Mouse (Mus musculus): ENCODE results near the gene Klhl29. TPM values are rescaled to one million over a fixed set of nuclear protein-coding genes. Genes with fewer than 3 reads are reported as not detected.

Klhl29 gene
- polyA plus RNA-seq, 1 experiment from 2014 or later: 0.02 TPM

- Histone ChIP-seq H3K9me3 (replicated peaks; ENCODE audit: control insufficient read depth, low read length) (no peaks in the 10 kb centered on the region), H3K9ac (ENCODE audit: low read depth, low read length) (no peak overlapping the region), H3K4me3 (ENCODE audit: low read depth, low read length) (no peak overlapping the region), H3K27ac (ENCODE audit: low read length) (no peak overlapping the region), H3K4me2 (ENCODE audit: low read depth, low read length) (no peak overlapping the region), H3K27me3 (ENCODE audit: control insufficient read depth, insufficient read depth, low read depth, low read length) (no peaks in the 10 kb centered on the region), H3K4me1 (ENCODE audit: control insufficient read depth, low read depth, low read length) (no peaks in the 10 kb centered on the region), H3K36me3 (ENCODE audit: control insufficient read depth, insufficient read depth) (no peaks in the 10 kb centered on the region)
- ATAC-seq (ENCODE audit: low read depth): no peak
- 15% methylated on average over 5 of the region's 5 CpGs for WGBS (ENCODE audit: insufficient replicate concordance)
Observed at GRCm38 (mm10) chr12:5397423-5397822, 21.9 kb upstream of the Klhl29 start.

- Histone ChIP-seq H3K4me2 (ENCODE audit: low read depth, low read length) (no peak overlapping the region), H3K4me1 (ENCODE audit: control insufficient read depth, low read depth, low read length) (no peaks in the 10 kb centered on the region), H3K27ac (ENCODE audit: low read length) (no peak overlapping the region), H3K36me3 (ENCODE audit: control insufficient read depth, insufficient read depth) (no peaks in the 10 kb centered on the region), H3K9me3 (replicated peaks; ENCODE audit: control insufficient read depth, low read length) (no peaks in the 10 kb centered on the region), H3K4me3 (ENCODE audit: low read depth, low read length) (no peak overlapping the region), H3K9ac (ENCODE audit: low read depth, low read length) (no peak overlapping the region), H3K27me3 (ENCODE audit: control insufficient read depth, insufficient read depth, low read depth, low read length) (no peaks in the 10 kb centered on the region)
- no peak for ATAC-seq (ENCODE audit: low read depth)
- 50% methylated on average over 3 of the region's 3 CpGs for WGBS (ENCODE audit: insufficient replicate concordance)
Observed at GRCm38 (mm10) chr12:5395188-5395587, 19.7 kb upstream of the Klhl29 start.

- WGBS (ENCODE audit: insufficient replicate concordance): 42% methylated on average over 1 of the region's 1 CpGs
- H3K27ac ChIP-seq (ENCODE audit: low read length): no peak overlapping the region
- ATAC-seq (ENCODE audit: low read depth): no peak
- no peaks in the 10 kb centered on the region for H3K36me3 ChIP-seq (ENCODE audit: control insufficient read depth, insufficient read depth)
- H3K9me3 ChIP-seq (replicated peaks; ENCODE audit: control insufficient read depth, low read length): no peaks in the 10 kb centered on the region
- H3K4me3 ChIP-seq (ENCODE audit: low read depth, low read length): no peak overlapping the region
- no peaks in the 10 kb centered on the region for H3K4me1 ChIP-seq (ENCODE audit: control insufficient read depth, low read depth, low read length)
- no peak overlapping the region for H3K9ac ChIP-seq (ENCODE audit: low read depth, low read length)
- no peaks in the 10 kb centered on the region for H3K27me3 ChIP-seq (ENCODE audit: control insufficient read depth, insufficient read depth, low read depth, low read length)
- no peak overlapping the region for H3K4me2 ChIP-seq (ENCODE audit: low read depth, low read length)
Observed at GRCm38 (mm10) chr12:5387112-5387511, 11.6 kb upstream of the Klhl29 start.

- H3K27me3 ChIP-seq (ENCODE audit: control insufficient read depth, insufficient read depth, low read depth, low read length): no peaks in the 10 kb centered on the region
- no peak overlapping the region for H3K27ac ChIP-seq (ENCODE audit: low read length)
- ATAC-seq (ENCODE audit: low read depth): no peak
- H3K4me3 ChIP-seq (ENCODE audit: low read depth, low read length): no peak overlapping the region
- H3K4me2 ChIP-seq (ENCODE audit: low read depth, low read length): no peak overlapping the region
- no peaks in the 10 kb centered on the region for H3K36me3 ChIP-seq (ENCODE audit: control insufficient read depth, insufficient read depth)
- no peaks in the 10 kb centered on the region for H3K4me1 ChIP-seq (ENCODE audit: control insufficient read depth, low read depth, low read length)
- H3K9me3 ChIP-seq (replicated peaks; ENCODE audit: control insufficient read depth, low read length): no peaks in the 10 kb centered on the region
- no peak overlapping the region for H3K9ac ChIP-seq (ENCODE audit: low read depth, low read length)
Observed at GRCm38 (mm10) chr12:5386688-5387087, 11.2 kb upstream of the Klhl29 start.

- no peak for ATAC-seq (ENCODE audit: low read depth)
Observed at GRCm38 (mm10) chr12:5381694-5382093, 6.2 kb upstream of the Klhl29 start.

GRCm38 (mm10) chr12:5374684-5375615, 532 bp downstream of the Klhl29 start:
- Histone ChIP-seq H3K4me3 (ENCODE audit: low read depth, low read length) (peak overlapping the region; percentile 51), H3K9ac (ENCODE audit: low read depth, low read length) (no peak overlapping the region; the same call in 1 of the 2 replicates), H3K4me1 (ENCODE audit: control insufficient read depth, low read depth, low read length) (no peaks in the 10 kb centered on the region), H3K4me2 (ENCODE audit: low read depth, low read length) (peak overlapping the region; percentile 68), H3K9me3 (replicated peaks; ENCODE audit: control insufficient read depth, low read length) (no peaks in the 10 kb centered on the region), H3K27me3 (ENCODE audit: control insufficient read depth, insufficient read depth, low read depth, low read length) (peaks cover 58% of the 10 kb centered on the region), H3K27ac (ENCODE audit: low read length) (no peak overlapping the region), H3K36me3 (ENCODE audit: control insufficient read depth, insufficient read depth) (no peaks in the 10 kb centered on the region)
- under 1% methylated on average over 80 of the region's 84 CpGs for WGBS (ENCODE audit: insufficient replicate concordance)
- no peak for ATAC-seq (ENCODE audit: low read depth)

More at GRCm38 (mm10) chr12:5381694-5382093, 6.2 kb upstream of the Klhl29 start:
- H3K9ac ChIP-seq (ENCODE audit: low read depth, low read length): no peak overlapping the region
- H3K4me3 ChIP-seq (ENCODE audit: low read depth, low read length): no peak overlapping the region
- no peaks in the 10 kb centered on the region for H3K4me1 ChIP-seq (ENCODE audit: control insufficient read depth, low read depth, low read length)
- no peaks in the 10 kb centered on the region for H3K9me3 ChIP-seq (replicated peaks; ENCODE audit: control insufficient read depth, low read length)
- H3K4me2 ChIP-seq (ENCODE audit: low read depth, low read length): no peak overlapping the region
- H3K36me3 ChIP-seq (ENCODE audit: control insufficient read depth, insufficient read depth): no peaks in the 10 kb centered on the region
- no peak overlapping the region for H3K27ac ChIP-seq (ENCODE audit: low read length)
- H3K27me3 ChIP-seq (ENCODE audit: control insufficient read depth, insufficient read depth, low read depth, low read length): peaks cover 7% of the 10 kb centered on the region

- 3% methylated on average over 31 of the region's 31 CpGs for WGBS (ENCODE audit: insufficient replicate concordance)
- ATAC-seq (ENCODE audit: low read depth): no peak
- Histone ChIP-seq H3K9ac (ENCODE audit: low read depth, low read length) (no peak overlapping the region), H3K4me1 (ENCODE audit: control insufficient read depth, low read depth, low read length) (no peaks in the 10 kb centered on the region), H3K4me2 (ENCODE audit: low read depth, low read length) (peak overlapping the region; percentile 68), H3K27ac (ENCODE audit: low read length) (no peak overlapping the region), H3K36me3 (ENCODE audit: control insufficient read depth, insufficient read depth) (no peaks in the 10 kb centered on the region), H3K27me3 (ENCODE audit: control insufficient read depth, insufficient read depth, low read depth, low read length) (peaks cover 58% of the 10 kb centered on the region), H3K9me3 (replicated peaks; ENCODE audit: control insufficient read depth, low read length) (no peaks in the 10 kb centered on the region), H3K4me3 (ENCODE audit: low read depth, low read length) (peak overlapping the region; percentile 51)
Observed at GRCm38 (mm10) chr12:5374196-5374683, 1.2 kb downstream of the Klhl29 start.

- 1% methylated on average over 42 of the region's 42 CpGs for WGBS (ENCODE audit: insufficient replicate concordance)
- peaks cover 58% of the 10 kb centered on the region for H3K27me3 ChIP-seq (ENCODE audit: control insufficient read depth, insufficient read depth, low read depth, low read length)
- no peak overlapping the region for H3K27ac ChIP-seq (ENCODE audit: low read length)
- peak overlapping the region; percentile 51 for H3K4me3 ChIP-seq (ENCODE audit: low read depth, low read length)
- H3K4me2 ChIP-seq (ENCODE audit: low read depth, low read length): peak overlapping the region; percentile 68; the same call in 1 of the 2 replicates
- H3K4me1 ChIP-seq (ENCODE audit: control insufficient read depth, low read depth, low read length): no peaks in the 10 kb centered on the region
- no peak overlapping the region for H3K9ac ChIP-seq (ENCODE audit: low read depth, low read length)
- no peak for ATAC-seq (ENCODE audit: low read depth)
- no peaks in the 10 kb centered on the region for H3K9me3 ChIP-seq (replicated peaks; ENCODE audit: control insufficient read depth, low read length)
- H3K36me3 ChIP-seq (ENCODE audit: control insufficient read depth, insufficient read depth): no peaks in the 10 kb centered on the region
Observed at GRCm38 (mm10) chr12:5373641-5374195, 1.8 kb downstream of the Klhl29 start.

GRCm38 (mm10) chr12:5369396-5369795, 6.1 kb downstream of the Klhl29 start:
- ATAC-seq (ENCODE audit: low read depth): no peak
- no peak overlapping the region for H3K9ac ChIP-seq (ENCODE audit: low read depth, low read length)
- H3K4me3 ChIP-seq (ENCODE audit: low read depth, low read length): no peak overlapping the region
- no peaks in the 10 kb centered on the region for H3K4me1 ChIP-seq (ENCODE audit: control insufficient read depth, low read depth, low read length)
- no peak overlapping the region for H3K27ac ChIP-seq (ENCODE audit: low read length)
- H3K36me3 ChIP-seq (ENCODE audit: control insufficient read depth, insufficient read depth): no peaks in the 10 kb centered on the region
- peaks cover 28% of the 10 kb centered on the region for H3K27me3 ChIP-seq (ENCODE audit: control insufficient read depth, insufficient read depth, low read depth, low read length)
- WGBS (ENCODE audit: insufficient replicate concordance): 67% methylated on average over 4 of the region's 4 CpGs
- H3K4me2 ChIP-seq (ENCODE audit: low read depth, low read length): no peak overlapping the region
- H3K9me3 ChIP-seq (replicated peaks; ENCODE audit: control insufficient read depth, low read length): no peaks in the 10 kb centered on the region
